Mouse (Mus musculus) megakaryocyte, embryonic 14.5 days (primary cell): ENCODE data around the gene Myo18b. TPM values are rescaled to one million over a fixed set of nuclear protein-coding genes. Genes with fewer than 3 reads are reported as not detected.

ENCODE experiments used
- H3K27me3 ChIP-seq: replicated peaks from 2 replicates; pipeline ENCODE3; 2012; ENCODE audit warnings: inconsistent platforms
- H3K36me3 ChIP-seq: replicated peaks from 2 replicates; pipeline ENCODE3; 2012; ENCODE audit warnings: low read length, inconsistent platforms, mixed read lengths
- H3K4me1 ChIP-seq: 2 replicates; pipeline ENCODE4 v1.6.1; 2012; ENCODE audit warnings: inconsistent platforms
- H3K4me3 ChIP-seq: replicated peaks from 2 replicates; pipeline ENCODE3; 2012; ENCODE audit warnings: moderate library complexity, mild to moderate bottlenecking, inconsistent platforms
- H3K9me3 ChIP-seq: 2 replicates; pipeline ENCODE4 v1.6.1; 2012; ENCODE audit warnings: inconsistent platforms
- FLI1 ChIP-seq: IDR thresholded peaks from 2 replicates; pipeline ENCODE4 v1.6.1; 2012; ENCODE audit warnings: low read length, inconsistent platforms, mixed read lengths
- GATA1 ChIP-seq: IDR thresholded peaks from 3 replicates; pipeline ENCODE4 v1.6.1; 2012; ENCODE audit warnings: mixed read lengths, low read length, inconsistent platforms, borderline replicate concordance
- polyA plus RNA-seq: library from polyadenylated mRNA; stranded (reverse); fragments of >175 nt; gene quantifications from 2 replicates; pipeline ENCODE4 v1.2.3, GENCODE M21; 2012; ENCODE audit warnings: low replicate concordance; ENCODE audit not compliant: insufficient read depth

Gene Myo18b
- polyA plus RNA-seq, 1 experiment, result 0.22 TPM

DNA sequence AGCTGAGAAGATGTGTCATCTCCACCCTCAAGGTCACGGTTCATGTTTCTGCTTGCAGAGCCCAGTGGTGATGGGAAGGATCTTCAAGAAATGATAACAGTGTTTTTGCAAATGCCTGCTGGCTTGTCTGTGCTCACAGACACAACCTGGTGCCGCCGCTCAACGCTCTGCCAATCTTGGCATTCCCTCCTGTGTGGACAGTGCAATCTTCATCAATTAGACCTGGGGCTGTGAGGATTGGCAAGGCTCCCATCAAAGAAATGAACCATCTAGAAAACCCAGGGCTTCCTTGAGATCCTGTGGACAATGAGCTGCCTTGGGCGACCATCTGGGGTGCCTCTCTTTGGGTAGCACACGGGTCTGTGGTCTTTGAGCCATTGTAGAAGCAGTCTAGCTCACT is 109.4 kb downstream of the Myo18b start:
- TF ChIP-seq GATA1, result no peak
- no peak for TF ChIP-seq FLI1
- Histone ChIP-seq H3K36me3 (no peaks in the 10 kb centered on the region), H3K9me3 (peaks cover 50% of the 10 kb centered on the region), H3K27me3 (no peaks in the 10 kb centered on the region), H3K4me1 (no peaks in the 10 kb centered on the region), H3K4me3 (no peak overlapping the region)

DNA sequence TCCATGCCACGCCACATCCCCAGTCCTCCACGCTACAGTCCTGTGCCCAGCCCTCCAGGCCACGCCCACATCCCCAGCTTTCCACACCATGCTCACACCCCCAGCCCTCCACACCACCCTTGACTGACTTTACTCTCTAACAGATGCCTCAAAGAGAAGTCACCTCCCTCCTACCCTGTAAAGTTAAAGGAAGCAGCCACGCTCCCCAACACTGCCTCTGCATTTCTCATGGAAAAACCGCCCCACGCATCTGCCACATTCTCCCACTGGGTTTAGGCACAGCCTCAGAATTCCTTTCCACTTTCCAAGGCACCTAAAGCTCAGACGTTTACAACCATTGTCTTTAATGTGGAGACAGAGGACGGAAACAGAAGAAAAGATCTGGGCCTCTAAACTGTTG is 110.1 kb downstream of the Myo18b start:
- no peaks in the 10 kb centered on the region for H3K4me1 ChIP-seq
- peak overlapping the region; percentile 72 for H3K4me3 ChIP-seq
- no peaks in the 10 kb centered on the region for H3K36me3 ChIP-seq
- peaks cover 51% of the 10 kb centered on the region for H3K9me3 ChIP-seq
- H3K27me3 ChIP-seq, result no peaks in the 10 kb centered on the region
- TF ChIP-seq FLI1 (no peak), GATA1 (no peak)

DNA sequence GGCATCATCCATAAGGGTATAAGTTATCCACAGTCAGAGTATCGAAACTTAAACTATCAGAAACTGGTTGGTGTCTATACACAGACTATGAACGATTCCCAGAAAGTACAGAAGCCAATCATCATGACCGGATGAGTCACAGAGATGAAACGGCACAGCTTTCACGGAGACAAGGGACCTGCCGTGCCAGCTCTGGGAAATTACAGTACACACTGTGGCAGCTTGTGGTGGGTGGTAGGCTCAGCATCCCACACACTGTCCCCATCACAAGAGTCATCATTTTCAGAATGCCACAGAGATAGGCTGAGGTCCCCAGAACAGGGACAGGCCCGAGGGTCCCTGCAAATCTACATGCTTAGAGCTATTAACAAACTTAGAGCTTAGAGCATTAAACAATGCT is 114.4 kb downstream of the Myo18b start:
- H3K9me3 ChIP-seq, result peaks cover 20% of the 10 kb centered on the region
- no peak overlapping the region for H3K4me3 ChIP-seq
- no peak for TF ChIP-seq FLI1
- no peak for TF ChIP-seq GATA1

DNA sequence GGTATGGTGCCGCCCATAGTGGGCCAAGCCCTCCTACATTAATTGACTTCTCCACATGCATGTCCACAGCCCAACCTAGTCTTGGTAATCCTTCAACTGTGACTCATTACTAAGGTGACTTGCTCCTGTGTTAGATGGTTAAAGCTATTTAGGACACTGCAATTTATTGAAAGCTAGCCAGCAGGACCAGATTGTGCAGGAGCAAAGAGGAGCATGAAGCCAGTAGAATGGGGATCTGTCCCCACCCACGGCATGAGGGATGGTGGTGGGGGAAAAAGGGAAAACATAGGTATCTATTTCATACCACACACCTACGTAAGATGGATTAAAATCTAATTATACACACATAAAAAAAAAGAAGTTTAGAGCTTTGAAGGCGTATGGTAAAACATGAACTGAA is 114.9 kb downstream of the Myo18b start:
- H3K36me3 ChIP-seq, result no peaks in the 10 kb centered on the region
- H3K9me3 ChIP-seq, result peaks cover 18% of the 10 kb centered on the region
- H3K4me1 ChIP-seq, result no peaks in the 10 kb centered on the region
- TF ChIP-seq FLI1 (no peak), GATA1 (no peak)
- H3K27me3 ChIP-seq, result no peaks in the 10 kb centered on the region
- H3K4me3 ChIP-seq, result no peak overlapping the region

More for the DNA sequence above, 114.4 kb downstream of the Myo18b start:
- no peaks in the 10 kb centered on the region for H3K36me3 ChIP-seq
- no peaks in the 10 kb centered on the region for H3K4me1 ChIP-seq
- no peaks in the 10 kb centered on the region for H3K27me3 ChIP-seq

DNA sequence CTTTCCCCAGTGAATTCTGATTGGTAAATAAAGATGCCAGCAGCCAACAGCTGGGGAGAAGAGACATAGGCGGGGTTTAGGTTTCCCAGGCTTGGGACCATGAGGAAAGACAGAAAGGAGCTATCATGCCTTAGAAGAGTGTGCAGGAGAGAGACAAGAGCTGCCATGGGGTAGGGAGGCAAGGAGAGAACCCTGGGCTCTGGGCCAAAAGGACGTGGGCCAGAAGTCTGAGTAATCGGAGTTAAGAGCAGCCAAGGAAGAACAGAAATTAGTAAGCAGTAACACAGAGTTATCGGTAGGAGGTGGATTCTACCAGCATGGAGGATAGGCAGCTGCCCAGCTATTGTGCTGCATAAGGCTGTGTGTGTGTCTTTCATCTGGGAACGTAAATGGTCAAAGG is 115.8 kb downstream of the Myo18b start:
- Histone ChIP-seq H3K36me3 (no peaks in the 10 kb centered on the region), H3K27me3 (no peaks in the 10 kb centered on the region), H3K4me3 (no peak overlapping the region), H3K4me1 (no peaks in the 10 kb centered on the region), H3K9me3 (peaks cover 10% of the 10 kb centered on the region)
- no peak for TF ChIP-seq GATA1

DNA sequence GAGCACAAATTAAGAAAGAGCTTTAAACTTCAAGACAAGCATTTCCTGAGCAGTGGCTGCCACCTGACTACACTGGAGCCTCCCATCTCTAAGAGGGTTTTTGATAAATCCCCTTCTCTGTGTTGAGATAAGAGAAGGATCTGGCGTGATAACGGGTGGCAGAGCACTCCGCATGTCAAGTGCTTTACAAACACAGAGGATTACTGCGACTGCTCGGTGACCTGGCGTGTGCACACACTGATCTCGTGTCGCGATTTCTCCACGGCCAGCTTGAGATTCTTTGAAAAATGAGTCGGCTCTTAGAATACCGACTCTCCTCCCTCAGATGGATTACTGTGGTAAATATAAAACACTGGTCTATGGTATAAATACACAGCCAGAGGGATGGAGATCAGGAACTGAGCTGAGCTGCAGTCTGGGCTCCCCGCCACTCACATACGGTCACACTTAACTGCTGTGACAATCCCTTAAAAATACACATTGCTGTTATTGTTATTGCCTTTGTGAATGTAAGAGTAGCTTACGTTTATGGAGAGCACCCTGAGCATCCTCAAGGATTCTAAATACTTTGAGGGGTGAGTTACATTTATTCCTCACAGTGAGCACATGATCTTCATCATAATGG is 119.3 kb downstream of the Myo18b start:
- no peaks in the 10 kb centered on the region for H3K27me3 ChIP-seq
- peaks cover 5% of the 10 kb centered on the region for H3K9me3 ChIP-seq
- no peaks in the 10 kb centered on the region for H3K4me1 ChIP-seq
- H3K36me3 ChIP-seq, result no peaks in the 10 kb centered on the region
- H3K4me3 ChIP-seq, result no peak overlapping the region
- TF ChIP-seq GATA1, result no peak
- TF ChIP-seq FLI1, result no peak

DNA sequence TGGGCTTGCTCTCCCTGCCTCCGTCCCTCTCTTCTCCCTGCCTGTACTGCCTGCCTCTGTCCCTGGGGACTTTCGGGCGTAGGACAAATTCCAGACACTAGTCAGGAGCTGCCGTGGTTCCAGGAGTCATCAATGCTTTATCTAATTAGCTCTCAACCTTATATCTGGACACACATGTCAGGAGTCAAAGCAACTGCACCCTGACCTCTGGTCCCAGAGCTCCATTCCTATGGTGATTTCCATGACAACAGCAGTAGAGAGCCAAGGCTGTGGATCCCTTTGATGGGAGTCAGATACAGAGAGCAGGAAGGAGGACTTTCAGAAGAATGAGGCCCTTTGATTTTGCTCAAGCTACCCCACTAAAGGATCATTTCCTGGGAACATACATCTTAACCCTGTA is 122.7 kb downstream of the Myo18b start:
- Histone ChIP-seq H3K9me3 (peaks cover 19% of the 10 kb centered on the region), H3K4me1 (no peaks in the 10 kb centered on the region), H3K4me3 (no peak overlapping the region), H3K27me3 (no peaks in the 10 kb centered on the region), H3K36me3 (no peaks in the 10 kb centered on the region)
- no peak for TF ChIP-seq FLI1
- no peak for TF ChIP-seq GATA1

DNA sequence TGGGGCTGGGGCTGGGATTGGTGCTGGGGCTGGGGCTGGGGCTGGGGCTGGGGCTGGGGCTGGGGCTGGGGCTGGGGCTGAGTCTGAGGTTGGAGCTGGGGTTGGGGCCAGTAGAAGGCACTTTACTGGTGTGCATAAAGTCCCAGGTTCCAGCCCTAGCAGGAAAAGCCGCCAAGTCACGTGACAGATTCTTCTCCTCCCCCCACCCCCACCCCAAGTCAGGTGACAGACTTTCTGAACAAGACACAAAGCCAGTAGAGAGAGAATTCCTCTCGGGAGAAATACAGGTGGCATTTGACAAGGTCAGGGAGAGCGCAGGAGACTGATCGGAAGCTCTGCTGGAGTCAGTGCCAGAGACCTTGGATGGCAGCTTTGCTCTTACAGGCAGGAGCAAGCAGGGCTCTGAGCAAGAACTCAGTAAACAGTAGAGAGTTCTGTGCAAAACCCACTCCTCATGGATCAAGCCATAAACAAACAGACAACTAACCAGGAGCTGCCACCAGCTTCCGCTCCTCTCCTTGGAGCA is 124.7 kb downstream of the Myo18b start:
- Histone ChIP-seq H3K27me3 (no peaks in the 10 kb centered on the region), H3K9me3 (peaks cover 25% of the 10 kb centered on the region), H3K4me3 (no peak overlapping the region), H3K36me3 (no peaks in the 10 kb centered on the region), H3K4me1 (no peaks in the 10 kb centered on the region)
- TF ChIP-seq FLI1, result no peak

DNA sequence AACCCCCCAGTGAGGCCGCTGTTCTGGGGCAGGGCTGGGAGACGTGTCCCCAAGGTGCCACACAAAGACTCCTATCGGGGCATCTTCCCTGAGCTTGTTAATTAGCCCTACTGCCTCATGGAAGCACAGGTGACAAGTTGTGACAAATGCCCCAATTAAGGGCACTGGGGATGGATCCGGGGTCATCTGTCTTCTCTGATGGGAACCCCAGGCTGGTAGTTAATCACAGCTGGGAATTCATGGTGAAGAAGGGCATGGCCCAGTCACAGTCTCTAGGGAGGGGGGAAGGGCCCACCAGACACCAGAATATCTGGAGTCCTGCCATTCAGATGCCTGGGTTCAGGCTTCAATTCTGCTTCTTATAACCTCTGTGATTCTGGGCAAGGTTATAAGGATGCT is 126.4 kb downstream of the Myo18b start:
- TF ChIP-seq FLI1 (no peak), GATA1 (no peak)
- Histone ChIP-seq H3K4me1 (no peaks in the 10 kb centered on the region), H3K4me3 (no peak overlapping the region), H3K27me3 (no peaks in the 10 kb centered on the region), H3K36me3 (no peaks in the 10 kb centered on the region), H3K9me3 (peaks cover 25% of the 10 kb centered on the region)

DNA sequence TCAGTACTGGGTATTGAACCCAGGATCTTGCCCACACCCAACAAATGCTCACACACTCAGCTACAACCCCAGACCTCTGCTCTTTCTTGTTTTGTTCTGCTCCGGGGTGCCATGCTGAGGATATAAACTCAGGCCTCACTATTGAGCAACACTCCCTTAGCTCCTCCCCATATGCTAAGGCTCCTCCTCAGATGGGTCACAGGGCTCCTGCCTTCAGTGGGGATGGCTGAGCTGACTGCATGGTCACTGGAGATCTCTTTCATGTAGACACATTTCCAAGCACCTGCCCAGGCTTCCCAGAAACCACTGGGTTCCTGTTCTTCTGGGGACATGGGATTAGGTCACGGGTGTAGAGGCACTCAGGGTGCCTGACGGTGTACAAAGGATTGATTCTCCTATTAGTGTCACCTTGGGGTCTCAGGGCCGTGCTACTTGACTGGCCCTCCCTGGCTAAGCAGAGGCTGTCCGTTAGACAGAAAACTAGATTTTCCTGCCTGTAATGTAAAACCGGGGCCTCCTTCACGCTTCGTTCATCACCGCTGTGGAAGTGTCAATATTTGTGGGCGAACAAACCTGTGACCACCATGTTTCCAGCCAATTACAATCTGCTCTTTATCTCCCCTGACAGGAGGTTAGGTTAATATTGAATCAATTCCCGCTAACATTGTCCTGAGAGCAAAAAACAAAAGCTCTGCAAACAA is 127.0 kb downstream of the Myo18b start:
- Histone ChIP-seq H3K9me3 (peaks cover 25% of the 10 kb centered on the region), H3K4me1 (no peaks in the 10 kb centered on the region), H3K27me3 (no peaks in the 10 kb centered on the region), H3K36me3 (no peaks in the 10 kb centered on the region), H3K4me3 (no peak overlapping the region)
- TF ChIP-seq GATA1 (no peak), FLI1 (no peak)

DNA sequence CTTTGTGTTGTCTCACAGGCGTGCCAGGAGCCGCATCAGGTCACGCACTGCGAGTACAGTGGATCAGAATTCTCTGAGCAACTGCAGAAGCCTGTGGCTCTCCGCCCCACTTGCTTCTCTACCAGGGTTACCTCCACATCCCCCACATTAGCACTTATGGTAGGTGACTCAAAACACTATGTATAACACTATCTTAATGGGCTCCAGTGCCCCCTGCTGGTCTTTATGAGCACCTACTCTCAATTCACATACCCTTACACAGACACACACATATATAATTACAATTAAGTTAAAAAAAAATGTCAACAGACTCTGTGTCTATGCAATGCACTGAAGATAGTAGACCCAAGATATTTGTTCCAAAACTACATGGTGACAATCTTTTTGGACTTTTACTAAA is 127.6 kb downstream of the Myo18b start:
- Histone ChIP-seq H3K27me3 (no peaks in the 10 kb centered on the region), H3K4me1 (no peaks in the 10 kb centered on the region), H3K9me3 (peaks cover 25% of the 10 kb centered on the region), H3K4me3 (no peak overlapping the region), H3K36me3 (no peaks in the 10 kb centered on the region)
- no peak for TF ChIP-seq FLI1
- no peak for TF ChIP-seq GATA1
